Mouse (Mus musculus) ovary, postnatal 36 days (tissue): ENCODE data around the gene Olfr661.

Experiments
- DNase-seq: peaks from one replicate; pipeline ENCODE4 v3.0.0; 2022; ENCODE audit warnings: low spot score, mixed read lengths

The Olfr661 gene

GRCm38 (mm10) chr7:104686201-104686600 is at the start of gene Olfr661:
Gene Olfr661, plus strand, starts transcription at chr7:104686501.
- no peak for DNase-seq

- DNase-seq = peak; percentile 15
Observed at GRCm38 (mm10) chr7:104646841-104647482, 39.3 kb upstream of the Olfr661 start, which contains the start of gene Olfr658. Gene Olfr658, minus strand, starts transcription at chr7:104647305.

GRCm38 (mm10) chr7:104666453-104666852 is 19.8 kb upstream of the Olfr661 start, which contains the start of gene Olfr659:
Gene Olfr659, plus strand, starts transcription at chr7:104666753.
- no peak for DNase-seq
